Mouse (Mus musculus) pancreas, adult 10 weeks (tissue): ENCODE results near the gene Cyp4a12b. TPM values are rescaled to one million over a fixed set of nuclear protein-coding genes. Genes with fewer than 3 reads are reported as not detected.

ENCODE experiments used
- polyA plus RNA-seq: library from polyadenylated mRNA; stranded (reverse); fragments of 350-450 nt; fragmentation: Illumina TruSeq; extraction: RNeasy Lipid Tissue Mini Kit (QIAGEN cat#74804); gene quantifications from one replicate; pipeline ENCODE4 v1.2.3, GENCODE M21; 2015; ENCODE audit warnings: low read depth, low replicate concordance; ENCODE audit not compliant: insufficient read depth

Cyp4a12b gene
- polyA plus RNA-seq: not detected

DNA sequence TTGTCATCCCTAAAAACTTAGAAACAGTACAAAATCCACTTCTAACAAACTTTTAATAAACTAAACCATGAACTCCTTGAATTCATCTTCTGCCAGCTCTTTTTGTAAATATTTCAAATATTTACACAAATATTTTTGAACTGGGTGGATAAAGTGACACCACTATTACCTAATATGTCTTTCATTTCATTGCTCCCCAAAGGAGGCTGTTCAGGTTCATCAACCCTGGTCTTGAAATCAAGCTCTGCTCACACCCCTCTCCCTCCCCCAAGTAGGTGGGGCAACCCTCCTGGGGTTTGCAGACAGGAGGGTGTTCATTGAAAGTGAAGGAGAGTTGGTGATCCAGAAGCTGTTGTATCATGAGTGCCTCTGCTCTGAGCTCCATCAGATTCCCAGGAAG is at the start of gene Cyp4a12b:
TSS of gene Cyp4a12b (plus strand) at position 301 of the 400 bp plus-strand sequence.

DNA sequence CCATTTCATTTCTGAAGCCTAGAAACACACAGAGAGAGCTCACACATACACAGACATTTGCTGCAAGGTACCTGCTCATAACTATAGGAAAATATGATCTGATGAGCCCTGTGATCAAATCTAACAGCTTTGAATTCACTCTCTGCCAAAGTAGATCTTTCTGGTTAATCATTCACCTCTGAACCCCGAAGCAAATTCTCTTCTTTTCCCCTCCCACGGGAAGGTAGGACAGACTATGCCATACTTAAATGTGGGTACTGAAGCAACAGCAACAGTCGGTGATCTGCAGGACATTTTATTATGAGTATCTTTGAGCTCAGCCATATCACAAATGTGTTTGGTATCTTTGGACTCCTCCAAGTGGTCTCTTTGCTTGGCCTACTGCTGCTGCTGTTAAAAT is 40.9 kb downstream of the Cyp4a12b start, which contains the start of gene Cyp4a30b:
TSS of gene Cyp4a30b (plus strand) at position 301 of the 400 bp plus-strand sequence.

Other genes with a start within 250 kb of the Cyp4a12b start
- not detected for gene Cyp4a29, start 169.5 kb upstream of the Cyp4a12b start, polyA plus RNA-seq
- not detected for gene Cyp4a12a, start 112.6 kb upstream of the Cyp4a12b start, polyA plus RNA-seq
- gene Cyp4a30b, start 41.0 kb downstream of the Cyp4a12b start, polyA plus RNA-seq: not detected
- gene Cyp4a14, start 84.5 kb downstream of the Cyp4a12b start, polyA plus RNA-seq: not detected
- gene Cyp4a10, start 106.6 kb downstream of the Cyp4a12b start, polyA plus RNA-seq: not detected
- gene Cyp4a31, start 152.0 kb downstream of the Cyp4a12b start, polyA plus RNA-seq: not detected
- not detected for gene Cyp4a32, start 189.3 kb downstream of the Cyp4a12b start, polyA plus RNA-seq
- 12.9 TPM for gene Cyp4b1, start 236.1 kb downstream of the Cyp4a12b start, polyA plus RNA-seq